Mouse (Mus musculus) naive thymus-derived CD4-positive, alpha-beta T cell, adult 5 months (primary cell): ENCODE data around the gene Gm28042. TPM values are rescaled to one million over a fixed set of nuclear protein-coding genes. Genes with fewer than 3 reads are reported as not detected.

Experiments
- polyA plus RNA-seq: library from polyadenylated mRNA; unstranded; fragments of 100-300 nt; shearing (Covaris generic); gene quantifications from one replicate; pipeline ENCODE4 v1.2.1, GENCODE M21; 2017

Gene Gm28042
- polyA plus RNA-seq, result 2.5 TPM

GRCm38 (mm10) chr2:120026984-120027949, at the start of gene Gm28042, which contains the start of gene Jmjd7:
Gene Gm28042 (plus strand): TSS chr2:120027493.
Gene Jmjd7 (plus strand): TSS chr2:120027483.

DNA sequence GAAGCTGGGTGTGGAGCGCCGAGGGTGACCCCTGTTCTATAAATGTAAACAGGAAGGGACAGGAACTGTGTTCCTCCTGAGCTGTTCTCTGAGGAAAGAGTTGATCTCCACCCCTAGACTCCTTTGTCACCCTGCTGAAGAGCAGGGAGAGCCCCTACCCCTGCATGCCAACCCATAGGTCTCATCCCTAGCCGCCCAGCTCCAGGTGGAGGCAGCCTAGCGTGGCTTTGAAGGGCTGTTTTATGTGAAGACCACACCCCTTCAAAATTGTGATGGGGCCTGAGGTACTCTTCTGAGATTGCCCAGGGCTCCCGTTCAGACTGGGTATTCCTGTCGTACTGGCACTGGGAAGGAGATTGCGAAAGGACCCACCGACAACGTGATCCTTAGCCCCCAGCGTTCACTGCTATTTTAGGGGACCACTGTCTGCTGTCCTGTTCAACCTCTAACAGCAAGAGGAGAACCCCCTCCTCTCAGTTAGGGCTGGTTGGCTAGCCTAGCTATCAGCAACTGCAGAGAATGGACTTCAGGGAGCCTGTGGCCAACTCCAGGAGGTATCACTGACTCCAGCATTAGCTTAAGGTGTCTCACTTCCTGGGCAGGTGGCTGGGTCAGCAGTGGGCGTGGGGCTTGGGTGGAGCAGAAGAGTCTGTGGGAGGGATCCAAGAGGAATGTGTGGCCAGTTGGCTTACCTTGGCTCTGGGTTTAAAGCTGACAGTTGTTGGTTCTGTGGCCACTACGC, 5.6 kb downstream of the Gm28042 start, which contains the start of gene Pla2g4b:
Pla2g4b (plus strand) TSS at position 692 of the 742 bp plus-strand sequence.

Other genes with a start within 250 kb of the Gm28042 start
- 28.7 TPM for gene Rpap1, start 240.0 kb upstream of the Gm28042 start, polyA plus RNA-seq
- gene Tyro3, start 229.8 kb upstream of the Gm28042 start, polyA plus RNA-seq, result 3.2 TPM
- gene Mga, start 130.3 kb upstream of the Gm28042 start, polyA plus RNA-seq, result 46.6 TPM
- gene Mapkbp1, start 54.8 kb upstream of the Gm28042 start, polyA plus RNA-seq, result 4.1 TPM
- gene Jmjd7, start within 50 bp of the Gm28042 start, polyA plus RNA-seq, result 9.0 TPM
- gene Pla2g4b, start 5.9 kb downstream of the Gm28042 start, polyA plus RNA-seq, result 2.0 TPM
- 15.6 TPM for gene Ehd4, start 127.1 kb downstream of the Gm28042 start, polyA plus RNA-seq
- gene Pla2g4e, start 217.8 kb downstream of the Gm28042 start, polyA plus RNA-seq, result not detected